Mouse (Mus musculus): ENCODE data around the gene Nid1.
"Not testable (repeated sequence)": the region's sequence is repeated elsewhere in the genome, so short reads cannot be mapped to it uniquely, and the experiment has no call there.

The Nid1 gene

DNA sequence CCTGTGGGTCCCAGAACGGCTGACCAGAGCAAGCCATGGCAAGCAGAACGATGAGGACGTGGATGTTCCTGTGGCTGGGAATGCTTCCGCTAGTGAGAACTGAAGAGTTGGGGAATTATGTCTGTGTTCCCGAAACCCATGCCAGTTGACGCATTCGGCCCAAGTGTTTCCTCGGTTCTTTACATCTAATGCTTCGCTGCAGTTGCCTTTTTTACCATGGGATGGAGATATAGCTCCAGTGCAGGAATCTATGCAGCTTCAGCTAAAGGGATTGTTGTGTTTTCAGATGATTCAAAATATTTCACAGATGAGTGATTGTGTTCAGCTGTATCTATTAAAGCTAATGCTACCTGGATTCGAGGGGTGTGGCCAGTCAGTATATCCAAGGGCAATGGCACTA is 105.7 kb downstream of the Nid1 start:
- DNase-seq (ENCODE audit: low spot score in 2 of 2): not testable (repeated sequence)

DNA sequence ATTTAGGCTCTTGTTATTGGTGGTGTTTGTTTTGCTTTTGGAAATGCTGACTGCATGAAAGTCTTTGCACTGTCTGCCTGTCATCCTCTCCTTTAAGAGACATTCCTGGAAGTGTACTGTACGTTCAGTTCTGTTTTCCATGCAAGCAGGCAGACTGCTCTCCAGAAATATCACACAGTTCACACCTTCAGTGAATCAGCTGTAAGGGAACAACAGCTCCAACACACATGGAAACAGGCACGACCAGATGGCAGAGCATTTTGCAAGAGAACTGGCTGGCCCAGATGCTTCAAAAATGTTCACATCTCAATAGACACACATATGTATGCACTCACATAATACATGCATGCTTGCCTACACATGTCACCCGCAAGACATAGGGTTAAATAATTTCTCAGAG is 109.4 kb downstream of the Nid1 start:
- DNase-seq (ENCODE audit: low spot score in 2 of 2): peak; percentile 82 to 89

DNA sequence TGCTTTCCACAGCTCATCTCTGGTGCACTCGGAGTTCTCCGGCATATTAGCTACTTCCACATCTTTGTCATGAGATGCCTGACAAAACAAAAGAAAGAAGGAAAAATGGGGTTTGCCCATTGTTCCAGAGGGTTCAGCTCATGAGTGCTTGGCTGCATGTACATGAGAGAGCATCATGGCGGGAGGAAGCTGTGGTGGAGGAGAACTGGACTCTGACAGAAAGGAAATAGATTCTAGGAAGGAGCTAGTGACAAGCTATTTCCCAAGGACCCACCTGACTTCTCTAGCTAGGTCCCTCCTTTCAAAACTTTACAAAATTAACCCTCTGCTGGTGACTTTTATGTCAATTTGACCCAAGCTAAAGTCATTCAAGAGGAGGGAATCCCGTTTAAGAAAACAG is 110.5 kb downstream of the Nid1 start:
- DNase-seq (ENCODE audit: low spot score in 2 of 2): no peak

DNA sequence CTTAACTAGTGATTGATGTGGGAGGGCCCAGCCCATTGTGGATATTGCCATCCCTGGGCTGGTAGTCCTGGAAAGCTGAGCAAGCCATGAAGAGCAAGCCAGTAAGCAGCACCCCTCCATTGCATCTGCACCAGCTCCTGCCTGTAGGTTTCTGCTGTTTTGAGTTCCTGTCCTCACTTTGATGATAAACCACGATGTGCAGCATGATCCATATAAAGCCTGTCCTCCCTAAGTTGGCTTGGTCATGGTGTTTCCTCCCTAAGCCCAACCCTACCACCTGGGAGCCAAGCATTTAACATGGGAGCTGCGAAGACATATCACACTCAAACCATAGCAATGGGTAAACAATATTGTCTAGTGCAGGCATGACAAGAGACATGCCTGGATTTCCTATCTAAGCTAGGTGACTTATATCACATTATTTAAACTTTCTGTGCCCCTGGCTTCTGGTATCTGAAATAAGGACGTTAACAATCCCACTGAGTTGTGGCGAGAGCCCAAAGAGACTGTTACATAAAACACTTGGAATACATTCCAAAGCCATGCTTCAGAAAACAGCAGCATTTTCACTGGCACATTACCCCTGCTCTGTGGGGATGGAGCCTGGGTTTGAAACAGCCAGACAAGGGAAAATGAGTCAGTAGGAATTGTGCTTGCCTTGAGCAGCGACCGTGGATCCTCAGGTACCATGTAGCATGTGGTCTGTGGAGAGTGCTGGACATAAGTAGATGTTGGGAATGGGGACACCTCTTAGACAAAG is 111.3 kb downstream of the Nid1 start:
- DNase-seq (ENCODE audit: low spot score in 2 of 2): peak in 1 of 2 experiments; percentile 25

DNA sequence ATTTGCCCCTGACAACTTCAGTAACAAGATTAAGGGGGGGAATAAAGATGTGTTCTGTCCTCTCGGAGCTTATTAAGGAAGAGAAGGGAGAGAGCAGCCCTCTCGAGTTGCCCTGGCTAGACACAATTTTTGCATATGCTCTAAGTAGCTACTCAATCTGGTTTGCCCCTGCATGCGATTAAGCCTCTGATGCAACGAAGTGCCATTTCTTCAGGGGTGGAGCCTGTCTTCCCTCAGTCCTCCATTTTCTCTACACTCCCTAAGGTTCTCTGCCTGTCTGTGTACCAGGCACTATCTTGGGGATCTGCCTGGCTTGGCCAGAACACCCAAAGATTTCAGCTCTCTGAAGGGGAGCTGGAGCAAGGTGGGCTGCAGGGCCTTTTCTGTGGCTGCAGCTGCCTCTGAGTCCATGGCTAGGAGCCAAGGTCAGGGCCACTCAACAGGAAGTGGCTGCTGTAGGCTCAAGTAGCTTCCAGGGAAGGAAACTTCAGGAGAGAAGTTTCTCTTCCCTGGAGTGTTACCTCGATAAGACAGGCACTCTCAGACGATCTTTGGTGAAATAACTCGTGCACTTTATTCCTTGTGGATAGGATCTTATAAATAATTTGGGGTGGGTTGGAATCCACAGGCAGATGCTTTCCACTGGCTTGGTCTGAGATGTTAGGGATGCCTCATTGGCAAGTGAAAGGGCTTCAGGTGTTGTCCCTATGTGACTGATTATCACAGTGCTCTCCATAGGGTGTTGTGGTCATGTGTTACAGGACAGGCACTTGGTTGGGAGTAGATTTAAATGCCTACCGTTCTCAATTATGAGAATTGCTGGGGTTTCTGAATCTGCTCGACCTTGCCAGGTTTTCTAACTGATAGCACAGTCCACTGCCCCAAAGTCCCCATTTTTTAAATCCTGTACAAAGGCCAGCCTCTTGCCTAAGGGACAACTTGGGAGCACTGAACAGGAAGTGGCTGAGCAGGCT is 112.6 kb downstream of the Nid1 start:
- no peak for DNase-seq (ENCODE audit: low spot score in 2 of 2)

DNA sequence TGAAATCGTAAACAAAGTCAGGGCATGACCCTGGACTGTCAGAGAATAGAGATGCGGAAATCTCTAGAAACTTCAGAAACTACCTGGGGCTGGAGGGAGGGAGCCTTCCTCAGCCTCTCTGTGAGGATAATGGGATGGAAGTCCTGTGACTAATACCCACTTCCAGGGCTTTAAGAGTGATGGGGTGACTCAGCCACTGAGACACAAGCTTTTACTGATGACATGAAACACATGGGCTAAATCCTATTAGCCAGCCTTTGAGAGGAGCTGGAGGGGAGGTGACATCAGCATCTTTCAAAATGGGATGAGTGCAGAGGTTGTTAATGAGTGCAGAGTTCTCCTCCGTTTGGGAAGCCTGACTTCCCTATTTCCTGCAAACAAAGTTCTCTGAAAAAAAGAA is 114.7 kb downstream of the Nid1 start:
- DNase-seq (ENCODE audit: low spot score in 2 of 2): no peak

DNA sequence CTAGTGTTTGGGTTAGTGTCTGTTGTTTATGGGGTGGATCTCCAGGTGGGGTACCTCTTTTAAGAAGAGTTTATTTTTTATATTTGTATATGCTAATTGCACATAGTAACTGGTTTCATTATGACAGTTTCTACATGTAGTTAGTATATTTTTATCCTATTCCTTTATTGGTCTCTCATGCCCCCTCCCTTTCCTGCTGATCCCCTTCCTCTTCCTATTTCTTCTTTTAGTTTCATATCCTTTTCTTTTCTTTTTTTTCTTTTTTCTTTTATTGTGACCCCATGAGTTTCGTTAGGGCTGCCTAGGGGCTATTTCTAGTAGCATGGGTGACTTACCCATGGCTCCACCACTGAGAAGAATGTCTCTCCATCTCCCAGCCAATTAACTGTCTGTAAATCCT is 116.3 kb downstream of the Nid1 start:
- no peak for DNase-seq (ENCODE audit: low spot score in 2 of 2)

DNA sequence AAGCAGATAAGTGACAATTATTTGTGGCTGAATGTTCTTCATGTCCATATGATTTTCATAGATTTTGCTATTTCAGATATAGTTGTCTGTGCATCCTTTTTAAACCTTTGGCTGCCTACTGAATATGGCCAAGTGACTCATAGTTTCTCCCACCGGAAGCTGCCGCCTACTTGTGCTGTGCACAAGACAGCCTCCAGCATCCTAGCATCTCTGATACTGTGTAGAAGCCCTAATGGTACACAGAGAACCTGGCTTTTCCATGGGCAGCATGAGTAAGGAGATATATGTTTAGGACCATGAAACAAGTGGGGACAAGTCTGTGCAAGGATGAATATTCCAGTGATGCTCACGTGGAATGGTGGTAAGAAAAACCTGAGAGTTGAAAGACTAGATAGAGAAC is 117.8 kb downstream of the Nid1 start:
- peak; percentile 52 to 77 for DNase-seq (ENCODE audit: low spot score in 2 of 2)

DNA sequence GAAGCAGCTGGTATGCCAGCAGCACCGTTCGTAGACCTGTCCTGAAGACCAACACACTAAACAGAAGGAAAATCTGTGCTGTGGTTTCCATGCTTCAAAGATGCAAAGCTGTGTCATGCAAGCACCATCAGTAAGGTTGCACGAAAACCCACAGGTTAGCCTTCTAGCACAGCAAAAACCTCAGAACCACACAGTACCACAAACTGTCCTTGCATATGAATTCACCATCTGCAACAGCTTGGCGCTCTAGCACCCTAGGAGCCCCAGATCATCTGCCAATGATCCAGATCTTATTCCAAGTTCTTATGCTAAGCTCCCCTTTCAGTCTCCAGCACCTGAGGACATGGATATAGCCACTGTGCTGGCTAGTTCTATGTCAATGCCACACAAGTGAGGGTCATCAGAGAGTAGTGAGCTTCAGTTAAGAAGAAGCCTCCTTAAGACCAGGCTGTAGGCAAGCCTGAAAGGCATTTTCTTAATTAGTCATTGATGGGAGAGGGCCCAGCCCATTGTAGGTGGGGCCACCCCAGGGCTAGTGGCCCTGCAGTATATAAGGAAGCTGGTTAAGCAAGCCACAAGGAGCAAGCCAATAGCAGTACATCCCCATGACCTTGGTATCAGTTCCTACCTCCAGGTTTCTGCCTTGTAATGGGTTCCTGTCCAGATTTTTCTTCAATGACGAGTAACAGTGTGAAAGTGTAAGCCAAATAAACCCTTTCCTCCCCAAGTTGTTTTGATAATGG is 119.8 kb downstream of the Nid1 start:
- no peak for DNase-seq (ENCODE audit: low spot score in 2 of 2)

DNA sequence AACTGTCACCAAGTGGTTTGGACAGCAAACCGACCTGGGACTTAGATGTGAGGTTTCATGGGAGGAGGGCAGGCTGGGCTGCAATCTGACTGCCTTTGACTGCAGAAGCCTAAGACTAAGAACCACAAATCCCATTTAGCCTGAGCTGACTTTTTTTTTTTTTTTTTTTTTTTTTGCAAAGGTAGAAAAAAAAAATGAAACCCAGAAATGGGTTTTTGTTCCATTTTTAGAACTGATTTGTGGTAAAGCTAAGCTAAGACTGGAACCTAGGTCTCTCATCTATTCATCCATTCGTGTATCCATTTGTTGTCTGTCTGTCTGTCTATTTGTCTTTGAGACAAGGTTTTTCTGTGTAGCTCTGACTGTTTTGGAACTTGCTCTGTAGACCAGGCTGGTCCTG is 120.9 kb downstream of the Nid1 start:
- DNase-seq (ENCODE audit: low spot score in 2 of 2): no peak

DNA sequence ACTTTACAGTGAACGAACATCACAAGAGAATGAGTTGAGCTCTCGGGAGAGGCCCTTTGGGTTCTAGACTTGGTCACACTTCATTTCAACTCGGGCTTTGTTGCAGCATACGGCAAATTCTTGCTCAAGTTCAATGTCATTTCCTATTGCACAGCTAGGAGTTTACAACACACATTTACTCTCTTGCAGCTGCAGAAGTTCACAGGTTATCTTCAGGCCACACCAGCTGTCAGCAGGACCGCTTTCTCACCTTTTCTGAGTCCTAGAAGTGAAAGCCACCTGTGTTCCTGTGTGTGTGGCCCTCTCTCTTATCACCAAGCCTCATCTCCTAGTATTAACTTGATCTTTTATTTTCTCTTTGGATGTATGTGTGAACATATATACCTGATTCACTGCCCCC is 121.5 kb downstream of the Nid1 start:
- DNase-seq (ENCODE audit: low spot score in 2 of 2): no peak

Measured in right cerebral cortex, postnatal 36 days (tissue).